ENCODE assay signal across 29 mouse cellular contexts in the genomic region with DNA sequence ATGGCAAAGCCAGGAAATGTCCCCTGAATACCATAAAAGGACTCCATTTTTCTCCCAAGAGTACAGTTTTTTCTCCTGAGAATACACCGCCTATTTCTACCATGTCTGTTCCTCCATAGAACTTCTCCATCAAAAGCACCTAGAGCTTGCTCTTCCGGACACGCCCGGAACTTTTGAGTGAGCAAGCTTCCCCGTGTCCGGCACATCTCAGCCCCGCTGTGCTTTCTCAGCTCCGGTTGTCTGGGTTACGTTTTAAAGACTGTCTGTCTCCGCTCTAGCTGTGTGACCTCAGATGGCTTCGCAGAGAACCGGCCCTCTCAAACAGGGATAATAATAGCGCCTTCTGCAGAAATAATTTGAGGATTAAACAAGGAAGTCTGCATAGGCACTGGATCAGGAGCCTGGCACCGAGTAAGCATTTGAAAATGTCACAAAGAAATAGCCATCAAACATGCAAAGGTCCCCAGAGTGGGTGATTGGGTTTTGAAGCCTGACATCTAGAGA.
DNase-seq lines count a peak whose midpoint lies in the region; ATAC-seq and TF ChIP-seq lines count a peak whose summit lies in the region.
"Had no signal": no experiment of that assay in that cellular context is flagged by ENCODE, and none has a peak within 500 bp of the region (broad histone marks: within the 10 kb centered on the region; RNA-seq: fewer than 3 reads in every experiment).

No protein-coding gene starts in this region.

- no peak for TF ChIP-seq POLR2A in cerebellum, adult 2 months (IDR thresholded peaks at IDR 0.05; ENCODE audit: borderline replicate concordance, insufficient read depth, low read length)

- H3K27ac ChIP-seq in cerebellum, adult 2 months (ENCODE audit: insufficient read depth, low read length) = 0 out of 2 replicates have a peak overlapping the region, but pooled peaks have one; percentile 45
- no peak overlapping the region for H3K27ac ChIP-seq in hindbrain, postnatal 0 days
- no peak overlapping the region for H3K27ac ChIP-seq in hindbrain, embryonic 16.5 days (ENCODE audit: low read depth, low read length)
- H3K27ac ChIP-seq: hindbrain, embryonic 12.5 days; limb, embryonic 10.5 days; limb, embryonic 15.5 days; liver, embryonic 13.5 days; macrophage; midbrain, embryonic 15.5 days; neural tube, embryonic 15.5 days; stomach, embryonic 15.5 days had no signal

- peaks cover 5% of the 10 kb centered on the region; the same call in 1 of the 2 replicates for H3K4me1 ChIP-seq in cerebellum, adult 2 months (ENCODE audit: control insufficient read depth, insufficient read depth, low read length)
- H3K4me1 ChIP-seq in hindbrain, postnatal 0 days (ENCODE audit: insufficient read depth, low read length) = no peaks in the 10 kb centered on the region
- H3K4me1 ChIP-seq in hindbrain, embryonic 16.5 days (ENCODE audit: control insufficient read depth, insufficient read depth, low read depth, low read length) = no peaks in the 10 kb centered on the region; the same call in 1 of the 2 replicates
- H3K4me1 ChIP-seq: liver, embryonic 13.5 days had no signal

- H3K9ac ChIP-seq in hindbrain, postnatal 0 days (replicated peaks; ENCODE audit: low read length) = no peak overlapping the region
- H3K9ac ChIP-seq in hindbrain, embryonic 16.5 days (ENCODE audit: low read depth, low read length) = no peak overlapping the region
- H3K9ac ChIP-seq: heart, embryonic 12.5 days; hindbrain, embryonic 12.5 days; limb, embryonic 15.5 days; liver, embryonic 13.5 days; midbrain, embryonic 15.5 days; neural tube, embryonic 15.5 days; stomach, embryonic 15.5 days had no signal

- no peak overlapping the region for H3K4me2 ChIP-seq in hindbrain, postnatal 0 days (ENCODE audit: low read depth, low read length)
- H3K4me2 ChIP-seq in hindbrain, embryonic 16.5 days (ENCODE audit: low read length) = no peak overlapping the region
- H3K4me2 ChIP-seq: heart, embryonic 12.5 days; hindbrain, embryonic 12.5 days; limb, embryonic 15.5 days; liver, embryonic 13.5 days; midbrain, embryonic 15.5 days; neural tube, embryonic 15.5 days; stomach, embryonic 15.5 days had no signal

- intact Hi-C loops in heart, postnatal 36 days (cut with DNase I) = no loop called here

- 0 out of 2 replicates have a peak, but pooled peaks have one; percentile 32 for ATAC-seq in hindbrain, postnatal 0 days
- ATAC-seq in hindbrain, embryonic 16.5 days = no peak
- ATAC-seq: CD4-positive, CD25-positive, alpha-beta regulatory T cell, adult 4 months; inflammation-experienced regulatory T-cells, adult 6 months; lung, postnatal 0 days; midbrain, embryonic 15.5 days had no signal

- no peaks in the 10 kb centered on the region for H3K36me3 ChIP-seq in hindbrain, postnatal 0 days (ENCODE audit: insufficient read depth, low read length)
- no peaks in the 10 kb centered on the region for H3K36me3 ChIP-seq in hindbrain, embryonic 16.5 days (ENCODE audit: control insufficient read depth, insufficient read depth, low read length)
- H3K36me3 ChIP-seq: heart, embryonic 12.5 days; hindbrain, embryonic 12.5 days; limb, embryonic 10.5 days; limb, embryonic 15.5 days; liver, embryonic 13.5 days; midbrain, embryonic 15.5 days; neural tube, embryonic 15.5 days; stomach, embryonic 15.5 days had no signal

- H3K4me3 ChIP-seq in cerebellum, adult 2 months (replicated peaks; ENCODE audit: insufficient read depth, low read depth, low read length) = no peak overlapping the region
- H3K4me3 ChIP-seq in hindbrain, postnatal 0 days (ENCODE audit: low read length) = no peak overlapping the region
- no peak overlapping the region for H3K4me3 ChIP-seq in hindbrain, embryonic 16.5 days (ENCODE audit: low read length)
- H3K4me3 ChIP-seq: erythroblast, embryonic 14.5 days; heart, embryonic 12.5 days; hindbrain, embryonic 12.5 days; limb, embryonic 10.5 days; limb, embryonic 15.5 days; liver, embryonic 13.5 days; midbrain, embryonic 15.5 days; neural tube, embryonic 15.5 days; stomach, embryonic 15.5 days had no signal

- TF ChIP-seq CTCF in cerebellum, adult 2 months (IDR thresholded peaks at IDR 0.05; ENCODE audit: borderline replicate concordance, insufficient read depth, low read depth, low read length) = no peak
- no peak for TF ChIP-seq CTCF in hindbrain, postnatal 0 days (IDR thresholded peaks at IDR 0.05; ENCODE audit: low read depth)

- no peak for DNase-seq in cerebellum, adult 2 months
- no peak for DNase-seq in cerebellum, adult 18-20 months
- peak; percentile 13 to 27 for DNase-seq in heart, adult 18-20 months
- no peak for DNase-seq in heart, postnatal 36 days
- peak; percentile 17 for DNase-seq in hindbrain, postnatal 0 days (ENCODE audit: low spot score)
- peak; percentile 60 for DNase-seq in brain, adult 2 months (ENCODE audit: low read depth, low spot score)
- DNase-seq in testis, postnatal 10 days (ENCODE audit: low spot score) = no peak
- DNase-seq: adrenal gland, postnatal 25 days; cerebellum, adult 9-10 months; kidney, adult 11 months; kidney, postnatal 14 days; layer of hippocampus, adult 9-11 months; liver, embryonic 13.5 days; lung, adult 18-20 months; right cerebral cortex, postnatal 25 days; thymus, postnatal 25 days had no signal

- no peaks in the 10 kb centered on the region for H3K9me3 ChIP-seq in hindbrain, postnatal 0 days (ENCODE audit: low read length)
- no peaks in the 10 kb centered on the region for H3K9me3 ChIP-seq in hindbrain, embryonic 16.5 days (ENCODE audit: control insufficient read depth, low read length)
- H3K9me3 ChIP-seq: heart, embryonic 12.5 days; hindbrain, embryonic 12.5 days; limb, embryonic 10.5 days; limb, embryonic 15.5 days; liver, embryonic 13.5 days; midbrain, embryonic 15.5 days; neural tube, embryonic 15.5 days; stomach, embryonic 15.5 days had no signal

- WGBS in cerebellum, adult 2 months = 16% methylated on average over 14 of the region's 14 CpGs
- WGBS in hindbrain, postnatal 0 days = 45% methylated on average over 14 of the region's 14 CpGs
- WGBS in hindbrain, embryonic 16.5 days = 68% methylated on average over 14 of the region's 14 CpGs

- no peaks in the 10 kb centered on the region for H3K27me3 ChIP-seq in cerebellum, adult 2 months (ENCODE audit: control insufficient read depth, insufficient read depth, low read length)
- no peaks in the 10 kb centered on the region for H3K27me3 ChIP-seq in hindbrain, postnatal 0 days (ENCODE audit: insufficient read depth, low read length)
- no peaks in the 10 kb centered on the region for H3K27me3 ChIP-seq in hindbrain, embryonic 16.5 days (replicated peaks; ENCODE audit: control insufficient read depth, insufficient read depth, low read length)
- H3K27me3 ChIP-seq: heart, embryonic 12.5 days; hindbrain, embryonic 12.5 days; limb, embryonic 15.5 days; liver, embryonic 13.5 days; midbrain, embryonic 15.5 days; neural tube, embryonic 15.5 days; stomach, embryonic 15.5 days had no signal

Comparison
In these comparisons a context has a peak if more than half of its experiments do, and no peak if none do; other contexts are left out.
1. DNase-seq: peak in heart, adult 18-20 months (2 of 2), hindbrain, postnatal 0 days (single experiment) and brain, adult 2 months (single experiment); none in cerebellum, adult 2 months (0 of 2), cerebellum, adult 18-20 months (0 of 2), heart, postnatal 36 days (0 of 2) and testis, postnatal 10 days (single experiment).